Mouse (Mus musculus) hindbrain, embryonic 16.5 days (tissue): ENCODE measurements around the gene Rprd2. TPM values are rescaled to one million over a fixed set of nuclear protein-coding genes. Genes with fewer than 3 reads are reported as not detected.

Experiments
- ATAC-seq: fragments of 200-750 bp; cut with Nextera tagmentation; 2 replicates; pipeline ENCODE4 v1.8.0; 2017; ENCODE audit warnings: moderate TSS enrichment, moderate library complexity
- H3K27ac ChIP-seq: fragments of 300-500 bp; sonication (generic); 2 replicates; pipeline ENCODE4 v1.5.1; 2014; ENCODE audit warnings: low read depth, mild to moderate bottlenecking, control low read depth, low read length, moderate library complexity
- H3K27me3 ChIP-seq: fragments of 300-500 bp; sonication (generic); replicated peaks from 2 replicates; pipeline ENCODE4 v1.6.1; 2014; ENCODE audit warnings: low read length; ENCODE audit not compliant: control insufficient read depth, insufficient read depth
- H3K36me3 ChIP-seq: fragments of 300-500 bp; sonication (generic); 2 replicates; pipeline ENCODE4 v1.6.1; 2014; ENCODE audit warnings: mild to moderate bottlenecking, low read length, moderate library complexity, mixed read lengths; ENCODE audit not compliant: control insufficient read depth, insufficient read depth
- H3K4me1 ChIP-seq: fragments of 300-500 bp; sonication (generic); 2 replicates; pipeline ENCODE4 v1.6.1; 2014; ENCODE audit warnings: low read depth, low read length; ENCODE audit not compliant: control insufficient read depth, insufficient read depth
- H3K4me2 ChIP-seq: fragments of 300-500 bp; sonication (generic); 2 replicates; pipeline ENCODE4 v1.6.1; 2014; ENCODE audit warnings: mild to moderate bottlenecking, low read length, control low read depth, moderate library complexity
- H3K4me3 ChIP-seq: fragments of 300-500 bp; sonication (generic); 2 replicates; pipeline ENCODE4 v1.5.1; 2014; ENCODE audit warnings: mild to moderate bottlenecking, low read length, control low read depth, moderate library complexity
- H3K9ac ChIP-seq: fragments of 300-500 bp; sonication (generic); 2 replicates; pipeline ENCODE4 v1.6.1; 2014; ENCODE audit warnings: low read depth, mild to moderate bottlenecking, control low read depth, low read length, moderate library complexity
- H3K9me3 ChIP-seq: fragments of 300-500 bp; sonication (generic); 2 replicates; pipeline ENCODE4 v1.6.1; 2014; ENCODE audit warnings: mild to moderate bottlenecking, low read length, moderate library complexity; ENCODE audit not compliant: control insufficient read depth
- WGBS: fragments of 180-500 bp; shearing (Covaris S2); extraction: QIAGEN DNeasy Blood & Tissue Kit; methylation state at CpG from one replicate; pipeline ENCODE4 v1.1.7; 2014; 5-methylcytosine and 5-hydroxymethylcytosine counted together
- polyA plus RNA-seq: library from polyadenylated mRNA; unstranded; fragments of >200 nt; fragmentation: Nextera tagmentation; extraction: Ambion mirVana; gene quantifications from 2 replicates; pipeline ENCODE4 v1.2.1, GENCODE M21; 2015

Rprd2 gene
- polyA plus RNA-seq, 1 experiment from 2014 or later: 17.6 TPM

DNA sequence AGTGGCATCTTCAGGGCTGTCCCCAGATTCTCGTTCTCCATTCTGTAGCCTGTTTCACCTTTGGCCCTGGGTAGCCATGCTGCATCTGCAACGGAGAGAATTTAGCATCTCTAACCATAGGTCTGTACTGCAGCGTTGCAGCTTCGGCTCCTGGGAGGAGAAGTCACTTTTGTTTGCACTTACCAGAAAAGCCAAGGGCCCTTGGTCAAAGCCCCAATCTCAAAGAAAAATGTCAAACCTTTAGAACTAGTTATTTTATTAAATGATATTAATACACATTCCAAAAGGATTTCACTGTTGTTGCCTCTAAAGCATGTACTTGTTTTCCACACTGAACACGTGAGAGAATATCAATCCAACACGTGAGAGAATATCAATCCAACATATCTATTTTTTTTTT lies 58.6 kb downstream of the Rprd2 start, which contains the start of gene Tars2:
Tars2 (minus strand) TSS at position 101 of the 400 bp plus-strand sequence.
- no peaks in the 10 kb centered on the region for H3K9me3 ChIP-seq
- H3K27me3 ChIP-seq: no peaks in the 10 kb centered on the region
- H3K27ac ChIP-seq: no peak within 1 kb of the TSS
- H3K4me2 ChIP-seq: no peak within 1 kb of the TSS
- WGBS: 85% methylated on average over 6 of the region's 6 CpGs
- no peak for ATAC-seq
- H3K4me1 ChIP-seq: peaks cover 2% of the 10 kb centered on the region; the same call in 1 of the 2 replicates
- no peak within 1 kb of the TSS for H3K4me3 ChIP-seq
- H3K36me3 ChIP-seq: peaks cover 16% of the 10 kb centered on the region
- no peak within 1 kb of the TSS for H3K9ac ChIP-seq

- H3K27me3 ChIP-seq: no peaks in the 10 kb centered on the region
- no peak overlapping the region for H3K27ac ChIP-seq
- H3K9me3 ChIP-seq: no peaks in the 10 kb centered on the region
- 60% methylated on average over 9 of the region's 9 CpGs for WGBS
- H3K36me3 ChIP-seq: 0 out of 2 replicates have a peak, but pooled peaks cover 2% of the 10 kb centered on the region
- ATAC-seq: no peak
- H3K4me1 ChIP-seq: peaks cover 8% of the 10 kb centered on the region
- no peak overlapping the region for H3K4me3 ChIP-seq
- H3K9ac ChIP-seq: no peak overlapping the region
- H3K4me2 ChIP-seq: no peak overlapping the region
Observed at GRCm38 (mm10) chr3:95758467-95759218, 60.0 kb downstream of the Rprd2 start.

DNA sequence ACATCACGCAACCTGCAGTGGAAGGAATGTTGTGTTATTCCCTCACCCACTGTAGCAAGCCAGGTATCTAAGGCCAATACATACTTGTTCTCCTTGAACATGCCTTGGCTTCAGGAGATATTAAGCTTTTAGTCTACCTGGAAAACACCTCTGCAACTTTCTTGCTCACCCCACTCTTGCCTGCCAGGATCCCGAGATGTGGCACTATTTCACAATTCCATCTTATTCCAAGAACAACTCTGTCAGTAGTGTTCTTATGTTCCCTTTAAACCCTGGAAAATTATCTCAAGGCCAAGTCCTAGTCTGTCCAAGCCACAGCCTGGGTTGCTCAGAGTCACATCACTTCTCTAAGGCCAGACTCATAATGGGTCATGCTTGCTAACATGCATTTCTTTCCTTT lies 61.9 kb downstream of the Rprd2 start:
- no peak overlapping the region for H3K4me3 ChIP-seq
- no peaks in the 10 kb centered on the region for H3K27me3 ChIP-seq
- H3K9me3 ChIP-seq: no peaks in the 10 kb centered on the region
- H3K27ac ChIP-seq: no peak overlapping the region
- H3K36me3 ChIP-seq: no peaks in the 10 kb centered on the region
- WGBS: 90% methylated on average over 2 of the region's 2 CpGs
- no peak overlapping the region for H3K9ac ChIP-seq
- H3K4me1 ChIP-seq: peaks cover 9% of the 10 kb centered on the region
- no peak for ATAC-seq
- no peak overlapping the region for H3K4me2 ChIP-seq

GRCm38 (mm10) chr3:95754345-95755206 lies 64.1 kb downstream of the Rprd2 start:
- no peaks in the 10 kb centered on the region for H3K9me3 ChIP-seq
- H3K27ac ChIP-seq: 0 out of 2 replicates have a peak overlapping the region, but pooled peaks have one; percentile 59
- WGBS: under 1% methylated on average over 30 of the region's 30 CpGs
- peaks cover 9% of the 10 kb centered on the region; the same call in 1 of the 2 replicates for H3K36me3 ChIP-seq
- H3K4me3 ChIP-seq: peak overlapping the region; percentile 58
- peak overlapping the region; percentile 73 for H3K4me2 ChIP-seq
- peaks cover 9% of the 10 kb centered on the region for H3K4me1 ChIP-seq
- peak; percentile 100 for ATAC-seq
- no peaks in the 10 kb centered on the region for H3K27me3 ChIP-seq
- H3K9ac ChIP-seq: peak overlapping the region; percentile 69

DNA sequence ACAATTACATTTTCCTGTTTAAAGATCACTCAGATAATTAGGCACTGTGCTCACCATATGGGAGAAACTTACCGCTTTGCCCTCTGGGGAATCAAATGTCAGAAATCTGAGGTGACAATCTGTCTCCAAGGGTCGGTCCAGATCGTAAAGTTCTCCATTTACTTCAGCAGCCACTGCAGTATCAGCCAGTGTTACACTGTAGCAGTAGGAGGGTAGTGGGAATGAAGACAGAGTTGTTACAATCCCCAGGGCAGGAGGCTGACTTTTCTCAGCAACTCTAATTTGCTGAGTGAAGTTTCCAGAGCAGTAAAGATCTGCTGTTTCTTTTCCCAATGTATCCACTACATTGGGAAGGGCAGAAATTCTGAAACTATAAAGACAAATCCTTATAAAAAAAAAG lies 65.7 kb downstream of the Rprd2 start:
- H3K9me3 ChIP-seq: no peaks in the 10 kb centered on the region
- H3K4me2 ChIP-seq: no peak overlapping the region
- no peak overlapping the region for H3K9ac ChIP-seq
- WGBS: 86% methylated on average over 3 of the region's 3 CpGs
- no peak for ATAC-seq
- H3K4me1 ChIP-seq: peaks cover 9% of the 10 kb centered on the region
- H3K4me3 ChIP-seq: no peak overlapping the region
- no peak overlapping the region for H3K27ac ChIP-seq
- peaks cover 13% of the 10 kb centered on the region; the same call in 1 of the 2 replicates for H3K36me3 ChIP-seq
- H3K27me3 ChIP-seq: no peaks in the 10 kb centered on the region

DNA sequence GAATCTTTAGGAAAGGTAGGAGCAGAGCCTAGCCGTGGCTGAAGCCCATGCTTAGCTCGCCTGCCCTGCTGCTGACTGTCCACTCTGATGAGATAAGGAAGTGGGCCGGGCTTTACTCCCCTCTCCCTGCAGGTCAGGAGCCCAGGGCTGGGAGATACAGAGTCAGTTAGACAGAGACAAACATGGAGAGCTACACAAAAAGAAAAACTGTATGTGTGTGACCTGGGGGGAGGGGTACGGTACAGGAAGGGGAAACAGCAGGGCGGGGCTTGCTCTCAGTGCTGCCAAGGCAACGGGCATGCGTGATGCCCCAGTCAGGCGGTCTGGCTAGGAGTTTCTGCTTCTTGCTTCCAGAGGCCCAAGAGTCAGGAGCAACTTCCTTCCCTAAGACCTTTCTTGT lies 78.3 kb downstream of the Rprd2 start:
- Histone ChIP-seq H3K4me2 (no peak overlapping the region), H3K27ac (no peak overlapping the region), H3K36me3 (peaks cover 38% of the 10 kb centered on the region), H3K9me3 (no peaks in the 10 kb centered on the region), H3K4me3 (no peak overlapping the region), H3K9ac (no peak overlapping the region), H3K4me1 (no peaks in the 10 kb centered on the region), H3K27me3 (no peaks in the 10 kb centered on the region)
- 79% methylated on average over 8 of the region's 8 CpGs for WGBS
- ATAC-seq: 0 out of 2 replicates have a peak, but pooled peaks have one; percentile 18

GRCm38 (mm10) chr3:95739353-95740104 lies 79.1 kb downstream of the Rprd2 start, which contains the start of gene Ecm1:
Ecm1 (minus strand) TSS chr3:95739569.
- H3K9ac ChIP-seq: no peak within 1 kb of the TSS
- no peak within 1 kb of the TSS for H3K4me2 ChIP-seq
- H3K9me3 ChIP-seq: no peaks in the 10 kb centered on the region
- no peak within 1 kb of the TSS for H3K4me3 ChIP-seq
- H3K36me3 ChIP-seq: peaks cover 32% of the 10 kb centered on the region
- H3K27ac ChIP-seq: no peak within 1 kb of the TSS
- ATAC-seq: no peak
- no peaks in the 10 kb centered on the region for H3K27me3 ChIP-seq
- 86% methylated on average over 7 of the region's 7 CpGs for WGBS
- H3K4me1 ChIP-seq: no peaks in the 10 kb centered on the region

DNA sequence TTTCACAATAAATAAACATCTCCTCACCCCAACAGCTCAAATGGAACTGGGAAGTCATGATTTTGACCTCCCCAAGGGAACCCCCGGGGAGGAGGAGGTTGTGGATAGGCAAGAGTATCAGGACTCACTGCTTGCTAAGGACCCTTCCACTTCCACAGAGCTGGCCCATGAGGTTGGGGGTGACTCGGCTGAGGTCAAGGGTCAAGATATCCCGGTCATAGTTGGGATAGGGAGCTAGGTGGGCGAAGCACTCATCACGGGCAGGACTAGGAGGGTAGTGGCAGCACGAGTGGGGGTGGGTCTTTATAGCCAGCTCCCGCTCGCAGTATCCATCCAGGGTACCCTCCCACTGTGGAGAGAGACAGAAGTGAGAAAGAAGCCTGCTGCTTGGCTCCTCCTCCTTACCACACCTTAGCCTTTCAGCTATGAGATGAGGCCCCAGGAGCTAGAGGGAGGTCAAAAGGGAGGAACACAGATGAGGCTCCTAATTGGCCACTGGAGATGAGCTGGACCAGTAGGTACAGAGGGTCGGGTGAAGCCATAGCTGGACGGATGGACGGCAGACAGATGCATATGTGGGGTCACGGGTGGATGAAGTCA lies 83.5 kb downstream of the Rprd2 start:
- Histone ChIP-seq H3K4me3 (no peak overlapping the region), H3K27ac (no peak overlapping the region), H3K9me3 (no peaks in the 10 kb centered on the region), H3K27me3 (no peaks in the 10 kb centered on the region), H3K36me3 (peaks cover 6% of the 10 kb centered on the region; the same call in 1 of the 2 replicates), H3K4me2 (no peak overlapping the region), H3K9ac (no peak overlapping the region), H3K4me1 (no peaks in the 10 kb centered on the region)
- 91% methylated on average over 12 of the region's 12 CpGs for WGBS
- no peak for ATAC-seq
